Mouse (Mus musculus) cortical plate, adult 2 months (tissue): ENCODE data around the gene Olfr818.
"Not testable (repeated sequence)": the region's sequence is repeated elsewhere in the genome, so short reads cannot be mapped to it uniquely, and the experiment has no call there.

ENCODE experiments used
- CTCF ChIP-seq: fragments of 200-500 bp; IDR thresholded peaks from 2 replicates; pipeline ENCODE4 v1.5.1; 2011; ENCODE audit warnings: mild to moderate bottlenecking, control low read depth, low read length; ENCODE audit not compliant: insufficient read depth; ENCODE audit errors: extremely low read depth
- POLR2A ChIP-seq: fragments of 200-500 bp; IDR thresholded peaks from 2 replicates; pipeline ENCODE4 v1.6.1; 2011; ENCODE audit warnings: mild to moderate bottlenecking, low read length, control low read depth; ENCODE audit not compliant: insufficient read depth; ENCODE audit errors: extremely low read depth

- TF ChIP-seq POLR2A, CTCF: not testable (repeated sequence)
Observed at GRCm38 (mm10) chr10:129976040-129976439, 27.1 kb upstream of the Olfr818 start, which contains the start of gene Olfr247.
